Mouse (Mus musculus) heart, embryonic 11.5 days (tissue): Measurements from ENCODE around the gene Kif1b. TPM values are rescaled to one million over a fixed set of nuclear protein-coding genes. Genes with fewer than 3 reads are reported as not detected.

ENCODE experiments used
- ATAC-seq: fragments of 200-750 bp; cut with Nextera tagmentation; replicated peaks from 2 replicates; pipeline ENCODE4 v1.8.0; 2017; ENCODE audit warnings: moderate library complexity; ENCODE audit not compliant: insufficient number of reproducible peaks, low FRiP score, low TSS enrichment
- H3K27ac ChIP-seq: fragments of 300-500 bp; sonication (generic); 2 replicates; pipeline ENCODE4 v1.5.1; 2014; ENCODE audit warnings: mild to moderate bottlenecking, low read depth, low read length
- H3K27me3 ChIP-seq: fragments of 300-500 bp; sonication (generic); 2 replicates; pipeline ENCODE4 v1.6.1; 2014; ENCODE audit warnings: mild to moderate bottlenecking, low read length, mixed read lengths; ENCODE audit not compliant: control insufficient read depth, insufficient read depth
- H3K36me3 ChIP-seq: fragments of 300-500 bp; sonication (generic); 2 replicates; pipeline ENCODE4 v1.6.1; 2014; ENCODE audit warnings: mild to moderate bottlenecking, low read length, moderate library complexity, mixed read lengths; ENCODE audit not compliant: control insufficient read depth, insufficient read depth
- H3K4me1 ChIP-seq: fragments of 300-500 bp; sonication (generic); 2 replicates; pipeline ENCODE4 v1.6.1; 2014; ENCODE audit warnings: low read length; ENCODE audit not compliant: control insufficient read depth, insufficient read depth
- H3K4me2 ChIP-seq: fragments of 300-500 bp; sonication (generic); 2 replicates; pipeline ENCODE4 v1.6.1; 2014; ENCODE audit warnings: mild to moderate bottlenecking, moderate library complexity
- H3K4me3 ChIP-seq: fragments of 300-500 bp; sonication (generic); 2 replicates; pipeline ENCODE4 v1.5.1; 2014; ENCODE audit warnings: low read depth, low read length
- H3K9ac ChIP-seq: fragments of 300-500 bp; sonication (generic); 2 replicates; pipeline ENCODE4 v1.6.1; 2014; ENCODE audit warnings: mild to moderate bottlenecking, low read depth, low read length, moderate library complexity
- H3K9me3 ChIP-seq: fragments of 300-500 bp; sonication (generic); replicated peaks from 2 replicates; pipeline ENCODE4 v1.6.1; 2016; ENCODE audit warnings: low read length; ENCODE audit not compliant: control insufficient read depth
- WGBS: fragments of 180-500 bp; shearing (Covaris S2); extraction: QIAGEN DNeasy Blood & Tissue Kit; methylation state at CpG from one replicate; pipeline ENCODE4 v1.1.7; 2014; ENCODE audit not compliant: insufficient replicate concordance; 5-methylcytosine and 5-hydroxymethylcytosine counted together
- polyA plus RNA-seq: library from polyadenylated mRNA; unstranded; fragments of >200 nt; fragmentation: Nextera tagmentation; extraction: Ambion mirVana; gene quantifications from 2 replicates; pipeline ENCODE4 v1.2.1, GENCODE M21; 2014

The Kif1b gene
- polyA plus RNA-seq, result 47.8 and 49.6 TPM in 2 replicates

DNA sequence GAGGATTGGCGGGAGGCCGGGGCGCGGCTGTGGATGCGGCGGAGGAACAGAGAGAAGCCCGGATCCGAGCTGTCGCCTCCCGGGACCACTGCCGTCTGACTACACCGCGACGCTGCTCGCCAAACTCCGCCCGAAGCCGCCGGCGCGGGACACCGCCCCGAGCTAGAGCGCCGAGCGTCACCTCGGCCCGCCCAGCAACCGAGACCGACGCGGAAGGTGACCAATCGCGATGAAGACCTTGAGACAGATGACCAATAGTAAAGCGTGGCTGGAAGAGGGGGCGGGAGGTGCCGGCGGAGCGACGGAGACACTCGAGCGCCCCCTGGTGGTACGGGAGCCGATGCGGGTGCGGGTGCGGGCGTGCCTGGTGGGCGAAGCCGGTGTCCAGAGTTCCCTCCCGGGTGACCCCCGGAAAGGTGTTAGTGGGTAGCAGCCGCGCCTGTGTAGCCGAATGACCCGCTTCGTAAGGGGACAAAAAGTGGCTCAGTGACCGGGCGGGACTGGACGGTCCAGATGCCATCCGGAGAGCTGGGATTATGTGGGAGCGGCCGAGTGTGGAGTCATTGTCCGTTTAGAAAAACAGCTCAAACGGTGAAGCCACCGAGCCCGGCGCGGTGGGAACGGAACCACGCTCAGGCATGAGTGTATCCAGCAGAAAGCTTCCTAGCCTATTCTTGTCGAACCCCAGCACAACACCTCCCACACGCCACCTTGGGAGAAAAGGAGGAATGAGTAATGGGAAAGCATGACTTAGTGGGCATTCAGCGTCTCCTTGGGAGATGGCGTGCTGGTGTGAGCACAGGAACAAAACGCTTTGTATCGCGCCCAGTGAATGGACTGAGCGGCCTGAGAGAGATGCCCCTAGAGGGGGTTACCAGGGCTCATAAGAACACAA, at the start of gene Kif1b:
Gene Kif1b (minus strand): TSS at position 98 of the 895 bp plus-strand sequence.
- H3K9me3 ChIP-seq, result no peaks in the 10 kb centered on the region
- H3K4me3 ChIP-seq, result peak within 1 kb of the TSS; percentile 82
- H3K27me3 ChIP-seq, result no peaks in the 10 kb centered on the region
- H3K36me3 ChIP-seq, result no peaks in the 10 kb centered on the region
- H3K27ac ChIP-seq, result peak within 1 kb of the TSS; percentile 90
- peaks cover 17% of the 10 kb centered on the region for H3K4me1 ChIP-seq
- peak; percentile 98 for ATAC-seq
- WGBS, result under 1% methylated on average over 79 of the region's 79 CpGs
- peak within 1 kb of the TSS; percentile 97 for H3K9ac ChIP-seq
- H3K4me2 ChIP-seq, result peak within 1 kb of the TSS; percentile 89

DNA sequence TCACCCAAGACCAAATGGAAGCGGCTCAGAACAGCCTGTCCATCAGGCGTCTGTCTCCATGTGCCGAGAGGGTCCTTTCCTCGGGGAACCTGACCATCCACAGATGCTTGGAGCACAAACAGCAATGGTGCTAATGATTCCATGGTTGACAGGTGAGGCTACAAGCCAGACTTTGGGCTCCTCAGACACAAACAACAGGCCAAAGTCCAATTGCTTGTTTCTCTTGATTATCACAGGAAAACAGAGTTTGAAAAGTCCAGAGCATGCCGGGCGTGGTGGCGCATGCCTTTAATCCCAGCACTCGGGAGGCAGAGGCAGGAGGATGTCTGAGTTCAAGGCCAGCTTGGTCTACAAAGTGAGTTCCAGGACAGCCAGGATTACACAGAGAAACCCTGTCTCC, 47.2 kb upstream of the Kif1b start:
- no peaks in the 10 kb centered on the region for H3K9me3 ChIP-seq
- peaks cover 43% of the 10 kb centered on the region for H3K36me3 ChIP-seq
- no peaks in the 10 kb centered on the region for H3K4me1 ChIP-seq
- no peaks in the 10 kb centered on the region for H3K27me3 ChIP-seq
- no peak overlapping the region for H3K4me2 ChIP-seq
- no peak overlapping the region for H3K9ac ChIP-seq
- no peak for ATAC-seq
- no peak overlapping the region for H3K27ac ChIP-seq
- 94% methylated on average over 8 of the region's 8 CpGs for WGBS
- no peak overlapping the region for H3K4me3 ChIP-seq

- peaks cover 39% of the 10 kb centered on the region for H3K36me3 ChIP-seq
- H3K4me3 ChIP-seq, result no peak overlapping the region
- H3K4me2 ChIP-seq, result no peak overlapping the region
- no peak overlapping the region for H3K27ac ChIP-seq
- H3K9ac ChIP-seq, result no peak overlapping the region
- 70% methylated on average over 8 of the region's 8 CpGs for WGBS
- H3K9me3 ChIP-seq, result no peaks in the 10 kb centered on the region
- no peaks in the 10 kb centered on the region for H3K27me3 ChIP-seq
- no peak for ATAC-seq
- no peaks in the 10 kb centered on the region for H3K4me1 ChIP-seq
These were observed 44.2 kb upstream of the Kif1b start for GRCm38 (mm10) chr4:149351596-149352150.

DNA sequence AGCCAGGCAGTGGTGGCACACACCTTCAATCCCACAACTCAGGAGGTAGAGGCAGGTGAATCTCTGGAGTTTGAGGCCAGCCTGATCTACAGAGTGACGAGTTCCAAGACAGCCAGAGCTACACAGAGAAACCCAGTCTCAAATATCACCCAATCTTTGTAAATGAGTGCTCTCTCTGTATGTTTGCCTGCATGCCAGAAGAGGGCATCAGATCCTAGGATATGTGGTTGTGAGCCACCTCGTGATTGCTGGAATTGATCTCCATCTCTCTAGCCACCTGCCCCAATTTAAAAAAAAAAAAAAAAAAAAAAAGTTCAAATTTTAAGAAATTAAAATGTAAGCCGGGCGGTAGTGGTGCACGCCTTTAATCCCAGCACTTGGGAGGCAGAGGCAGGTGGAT, 41.5 kb upstream of the Kif1b start:
- no peak for ATAC-seq
- whole genome bisulfite sequencing, result 79% methylated on average over 5 of the region's 5 CpGs
- Histone ChIP-seq H3K36me3 (peaks cover 18% of the 10 kb centered on the region), H3K27me3 (no peaks in the 10 kb centered on the region), H3K4me1 (peaks cover 16% of the 10 kb centered on the region), H3K4me2 (no peak overlapping the region), H3K4me3 (no peak overlapping the region), H3K9ac (no peak overlapping the region), H3K9me3 (no peaks in the 10 kb centered on the region), H3K27ac (no peak overlapping the region)

- H3K27me3 ChIP-seq, result no peaks in the 10 kb centered on the region
- H3K9ac ChIP-seq, result no peak overlapping the region
- H3K9me3 ChIP-seq, result no peaks in the 10 kb centered on the region
- H3K4me2 ChIP-seq, result no peak overlapping the region
- peak overlapping the region; percentile 73 for H3K27ac ChIP-seq
- ATAC-seq, result peak; percentile 46
- H3K36me3 ChIP-seq, result peaks cover 21% of the 10 kb centered on the region
- 51% methylated on average over 5 of the region's 5 CpGs for WGBS
- no peak overlapping the region for H3K4me3 ChIP-seq
- peaks cover 21% of the 10 kb centered on the region for H3K4me1 ChIP-seq
These were observed 38.4 kb upstream of the Kif1b start for GRCm38 (mm10) chr4:149345873-149346272.

DNA sequence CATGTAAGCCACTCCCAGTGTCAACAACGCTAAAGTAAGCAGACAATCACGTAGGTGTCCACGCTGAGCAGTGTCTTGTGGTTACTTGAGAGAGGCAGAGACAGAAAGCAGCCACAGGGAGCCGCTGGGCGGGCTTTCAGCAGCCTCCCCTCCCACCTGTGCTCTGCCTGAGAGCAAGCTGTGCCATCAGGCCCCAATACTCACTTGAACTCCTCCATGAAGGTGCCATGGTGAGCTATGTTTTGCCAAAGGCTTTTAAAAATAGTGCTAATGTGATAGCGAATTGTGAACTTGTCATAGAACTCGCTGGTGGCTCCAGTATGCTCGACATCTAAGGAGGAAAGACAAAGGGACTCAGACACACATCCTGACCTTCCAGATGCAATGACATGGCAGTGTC, 36.8 kb upstream of the Kif1b start:
- H3K9ac ChIP-seq, result no peak overlapping the region; the same call in 1 of the 2 replicates
- peaks cover 22% of the 10 kb centered on the region for H3K36me3 ChIP-seq
- H3K27me3 ChIP-seq, result no peaks in the 10 kb centered on the region
- peak overlapping the region; percentile 29 for H3K27ac ChIP-seq
- no peak for ATAC-seq
- H3K9me3 ChIP-seq, result no peaks in the 10 kb centered on the region
- no peak overlapping the region for H3K4me3 ChIP-seq
- peaks cover 37% of the 10 kb centered on the region for H3K4me1 ChIP-seq
- H3K4me2 ChIP-seq, result no peak overlapping the region
- WGBS, result 67% methylated on average over 8 of the region's 8 CpGs

GRCm38 (mm10) chr4:149340680-149341079, 33.2 kb upstream of the Kif1b start:
- Histone ChIP-seq H3K9me3 (no peaks in the 10 kb centered on the region), H3K9ac (no peak overlapping the region; the same call in 1 of the 2 replicates), H3K27ac (peak overlapping the region; percentile 35; the same call in 1 of the 2 replicates), H3K27me3 (no peaks in the 10 kb centered on the region), H3K4me2 (no peak overlapping the region), H3K36me3 (peaks cover 16% of the 10 kb centered on the region; the same call in 1 of the 2 replicates), H3K4me3 (no peak overlapping the region), H3K4me1 (peaks cover 57% of the 10 kb centered on the region)
- ATAC-seq, result no peak
- WGBS, result 40% methylated on average over 2 of the region's 2 CpGs

GRCm38 (mm10) chr4:149339426-149340214, 32.1 kb upstream of the Kif1b start:
- no peak for ATAC-seq
- 43% methylated on average over 5 of the region's 5 CpGs for WGBS
- peaks cover 49% of the 10 kb centered on the region for H3K4me1 ChIP-seq
- peak overlapping the region; percentile 50 for H3K27ac ChIP-seq
- H3K4me2 ChIP-seq, result no peak overlapping the region
- peaks cover 19% of the 10 kb centered on the region; the same call in 1 of the 2 replicates for H3K36me3 ChIP-seq
- no peaks in the 10 kb centered on the region for H3K9me3 ChIP-seq
- H3K27me3 ChIP-seq, result no peaks in the 10 kb centered on the region
- no peak overlapping the region; the same call in 1 of the 2 replicates for H3K9ac ChIP-seq
- no peak overlapping the region for H3K4me3 ChIP-seq
